Mouse (Mus musculus): ENCODE measurements around the gene 1110065P20Rik.
A peak's percentile ranks its signal among the peaks of the same experiment; 100 is the strongest.

1110065P20Rik gene

DNA sequence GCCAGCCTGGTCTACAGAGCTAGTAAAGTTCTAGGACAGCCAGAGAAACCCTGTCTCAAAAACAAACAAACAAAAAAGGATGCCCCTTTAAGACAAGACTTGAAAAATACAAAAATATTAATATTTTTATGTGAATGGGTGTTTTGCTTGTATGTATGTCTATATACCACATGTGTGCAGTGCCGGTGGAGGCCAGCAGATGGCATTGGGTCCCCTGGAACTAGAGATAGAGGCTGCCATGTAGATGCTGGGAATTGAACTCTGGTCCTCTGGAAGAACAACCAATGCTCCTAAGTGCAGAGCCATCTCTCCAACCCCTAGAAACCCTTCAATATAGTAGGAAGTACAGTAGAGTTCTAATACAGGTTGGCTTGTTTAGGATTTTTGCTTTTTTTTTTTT is 10.0 kb downstream of the 1110065P20Rik start:
- DNase-seq (ENCODE audit: low spot score in 2 of 2) = no peak

GRCm38 (mm10) chr4:124838035-124838700 is 12.8 kb downstream of the 1110065P20Rik start:
- DNase-seq (ENCODE audit: low spot score in 2 of 2) = no peak

- no peak for DNase-seq (ENCODE audit: low spot score in 2 of 2)
Measured at GRCm38 (mm10) chr4:124832796-124833195, 18.2 kb downstream of the 1110065P20Rik start.

- DNase-seq (ENCODE audit: low spot score in 2 of 2) = no peak
Measured at GRCm38 (mm10) chr4:124829671-124830070, 21.3 kb downstream of the 1110065P20Rik start.

DNA sequence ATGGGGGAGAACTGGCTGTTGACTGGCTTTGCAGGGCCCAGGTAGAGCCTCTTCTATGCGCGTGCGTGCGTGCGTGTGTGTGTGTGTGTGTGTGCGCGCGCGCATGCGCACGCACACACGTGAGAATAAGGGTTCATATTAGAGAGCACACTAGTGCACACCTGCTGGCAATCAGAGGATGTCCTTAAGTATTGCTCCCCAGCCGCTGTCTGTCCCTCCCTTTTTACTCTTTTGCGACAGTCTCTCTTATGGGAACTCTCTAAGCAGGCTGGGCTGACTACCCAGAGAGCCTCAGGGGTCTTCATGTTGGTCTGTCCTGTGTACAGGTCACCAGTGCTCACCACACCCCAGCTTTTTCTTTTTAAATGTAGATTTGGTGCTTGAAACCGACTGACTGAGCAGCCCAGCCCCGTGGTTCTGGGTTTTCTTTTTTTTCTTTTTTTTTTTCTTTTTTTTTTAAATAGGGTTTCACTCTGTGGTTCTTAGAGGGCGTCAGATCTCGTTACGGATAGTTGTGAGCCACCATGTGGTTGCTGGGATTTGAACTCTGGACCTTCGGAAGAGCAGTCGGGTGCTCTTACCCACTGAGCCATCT is 25.5 kb downstream of the 1110065P20Rik start:
- DNase-seq (ENCODE audit: low spot score in 2 of 2) = no peak

GRCm38 (mm10) chr4:124824967-124825366 is 26.0 kb downstream of the 1110065P20Rik start:
- no peak for DNase-seq (ENCODE audit: low spot score in 2 of 2)

- no peak for DNase-seq (ENCODE audit: low spot score in 2 of 2)
Measured at GRCm38 (mm10) chr4:124818832-124819231, 32.2 kb downstream of the 1110065P20Rik start.

DNA sequence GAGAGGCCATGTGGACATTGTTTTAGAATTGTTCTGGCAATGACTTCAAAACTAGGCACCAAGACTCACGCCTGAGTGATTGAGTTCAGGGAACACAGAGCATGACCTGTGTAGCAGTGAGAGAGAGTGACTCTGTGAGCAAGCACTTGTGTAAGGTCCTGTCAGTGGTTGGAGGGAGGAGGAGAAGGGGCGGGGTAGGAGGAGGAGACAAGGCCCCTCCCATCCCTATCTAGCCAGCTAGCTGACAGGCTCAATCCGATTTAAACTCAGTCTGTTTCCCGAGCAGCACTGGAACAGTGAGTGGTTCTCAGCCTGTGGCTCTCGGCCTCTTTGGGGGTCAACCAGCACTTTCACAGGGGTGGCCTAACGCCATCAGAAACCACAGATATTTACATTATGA is 33.2 kb downstream of the 1110065P20Rik start:
- no peak for DNase-seq (ENCODE audit: low spot score in 2 of 2)

DNA sequence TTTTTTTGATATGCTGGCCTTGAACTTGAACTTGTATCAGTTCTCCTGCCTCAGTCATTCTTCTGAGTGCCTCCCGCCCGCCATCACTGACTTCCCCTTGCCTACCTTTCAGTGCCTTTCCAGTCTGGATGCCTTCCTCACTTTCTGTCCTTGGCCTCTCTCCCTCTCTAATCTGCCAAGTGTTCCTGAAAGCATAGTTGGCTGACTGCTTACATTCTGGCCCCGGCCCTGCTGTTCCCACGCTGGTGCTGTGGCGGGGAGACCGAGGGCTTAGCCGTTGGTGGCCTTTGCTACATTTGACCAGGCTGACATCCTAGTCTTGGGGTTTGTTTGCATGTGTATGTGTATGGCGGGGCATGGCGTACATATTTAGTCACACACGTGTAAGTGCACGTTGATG is 35.1 kb downstream of the 1110065P20Rik start:
- DNase-seq (ENCODE audit: low spot score in 2 of 2) = no peak

- peak; percentile 61 to 72 for DNase-seq (ENCODE audit: low spot score in 2 of 2)
Measured at GRCm38 (mm10) chr4:124811347-124811975, 39.5 kb downstream of the 1110065P20Rik start.

- no peak for DNase-seq (ENCODE audit: low spot score in 2 of 2)
Measured at GRCm38 (mm10) chr4:124810056-124810455, 40.9 kb downstream of the 1110065P20Rik start.

- no peak for DNase-seq (ENCODE audit: low spot score in 2 of 2)
Measured at GRCm38 (mm10) chr4:124809136-124809883, 41.7 kb downstream of the 1110065P20Rik start.

GRCm38 (mm10) chr4:124808511-124808910 is 42.5 kb downstream of the 1110065P20Rik start:
- no peak for DNase-seq (ENCODE audit: low spot score in 2 of 2)

- no peak for DNase-seq (ENCODE audit: low spot score in 2 of 2)
Measured at GRCm38 (mm10) chr4:124803406-124803805, 47.6 kb downstream of the 1110065P20Rik start.

- peak; percentile 94 to 96 for DNase-seq (ENCODE audit: low spot score in 2 of 2)
Measured at GRCm38 (mm10) chr4:124802309-124803260, 48.4 kb downstream of the 1110065P20Rik start.

DNA sequence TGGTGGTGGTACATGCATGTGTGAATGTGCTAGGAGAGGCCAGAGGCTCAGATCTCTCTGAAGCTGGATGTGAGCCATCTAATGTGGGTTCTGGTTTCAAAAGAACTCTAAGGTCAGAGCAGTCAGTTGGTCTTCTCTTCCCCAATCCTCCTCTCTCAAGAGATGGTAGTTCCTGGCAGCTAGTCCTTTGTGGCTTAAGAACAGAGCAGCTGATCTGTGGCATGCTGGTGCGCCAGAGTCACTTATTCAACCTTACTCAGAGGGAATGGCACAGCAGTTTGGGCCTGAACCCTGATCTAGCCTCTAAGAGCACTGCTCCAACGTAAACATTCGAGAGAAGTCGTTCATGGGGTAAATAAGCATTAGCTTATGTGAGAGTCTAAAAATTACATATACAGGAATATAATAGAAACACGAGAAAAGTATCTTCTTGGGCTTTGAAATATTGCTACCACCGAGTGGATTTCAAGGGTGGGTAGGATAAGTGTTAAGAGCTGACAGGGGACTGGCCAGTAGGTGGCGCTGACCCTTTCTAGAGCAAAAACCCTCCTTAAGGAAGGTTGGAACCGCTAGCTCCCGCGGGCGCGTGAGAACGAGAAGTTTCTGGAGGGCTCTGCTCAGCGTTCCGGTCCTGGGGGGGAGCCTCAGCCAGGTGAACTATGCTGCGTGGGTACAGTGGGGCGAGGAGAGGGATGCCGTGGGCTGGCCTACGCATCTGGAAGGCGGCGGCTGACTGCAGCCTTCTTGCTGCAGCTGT is 49.3 kb downstream of the 1110065P20Rik start, which contains the start of gene Mtf1:
Mtf1 (plus strand) TSS at position 553 of the 757 bp plus-strand sequence.
- DNase-seq (ENCODE audit: low spot score in 2 of 2) = peak; percentile 85 to 88

Data from frontal cortex, postnatal 36 days (tissue).